Mouse (Mus musculus) retina, embryonic 14.5 days (tissue): Measurements from ENCODE around the gene 2210407C18Rik.

Experiments
- DNase-seq: peaks from one replicate; pipeline ENCODE4 v3.0.0-alpha.2; 2015; ENCODE audit warnings: low spot score

The 2210407C18Rik gene

GRCm38 (mm10) chr11:58602062-58602461 lies 13.8 kb downstream of the 2210407C18Rik start:
- DNase-seq, result no peak

- DNase-seq, result no peak
Observed at GRCm38 (mm10) chr11:58597837-58598236, 18.0 kb downstream of the 2210407C18Rik start.

- DNase-seq, result no peak
Observed at GRCm38 (mm10) chr11:58594814-58595213, 21.1 kb downstream of the 2210407C18Rik start, which contains the start of gene Olfr324. Gene Olfr324, plus strand, starts transcription at chr11:58595114.

- no peak for DNase-seq
Observed at GRCm38 (mm10) chr11:58588620-58589250, 27.1 kb downstream of the 2210407C18Rik start.

GRCm38 (mm10) chr11:58587898-58588348 lies 28.0 kb downstream of the 2210407C18Rik start:
- peak; percentile 87 for DNase-seq

GRCm38 (mm10) chr11:58578636-58579035 lies 37.2 kb downstream of the 2210407C18Rik start:
- DNase-seq, result no peak

GRCm38 (mm10) chr11:58577430-58577829 lies 38.4 kb downstream of the 2210407C18Rik start, which contains the start of gene Olfr325:
Gene Olfr325, plus strand, starts transcription at chr11:58577730.
- DNase-seq, result no peak

- DNase-seq, result no peak
Observed at GRCm38 (mm10) chr11:58570405-58570804, 45.5 kb downstream of the 2210407C18Rik start, which contains the start of gene Olfr224. Gene Olfr224, minus strand, starts transcription at chr11:58570553.
